Mouse (Mus musculus) v-Abl transformed pro-B cells (cell line): ENCODE data around the gene Lilr4b.
"Not testable (repeated sequence)": the region's sequence is repeated elsewhere in the genome, so short reads cannot be mapped to it uniquely, and the experiment has no call there.

Experiments
- in situ Hi-C, 2 experiments: fragments of 400-800 bp; cut with MboI; formaldehyde crosslinking; loops; one replicate each; pipeline ENCODE4 v1.15.1; 2025; ENCODE audit not compliant: unreplicated experiment in 2 of 2

Gene Lilr4b

DNA sequence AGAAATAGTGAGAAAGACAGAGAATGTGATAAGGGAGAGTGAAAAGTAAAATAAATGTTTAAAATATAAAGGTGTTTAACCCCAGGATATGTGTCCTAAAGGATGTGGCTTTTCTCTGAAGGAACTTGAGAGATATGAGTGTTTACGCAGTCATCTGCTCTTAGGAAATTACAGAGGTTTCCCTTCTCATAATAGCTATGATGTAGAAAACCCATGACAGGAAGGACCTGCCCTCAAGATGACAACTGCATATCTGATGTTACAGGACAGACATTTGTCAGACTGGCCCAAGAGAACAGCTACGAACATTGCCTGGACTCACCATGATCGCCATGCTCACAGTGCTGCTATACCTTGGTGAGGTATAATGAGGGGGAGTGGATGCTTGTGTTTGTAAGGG, at the start of gene Lilr4b, which contains the start of gene Gm49339:
Gene Lilr4b (plus strand): TSS at position 236 of the 400 bp plus-strand sequence.
Gene Gm49339 (plus strand): TSS at position 216 of the 400 bp plus-strand sequence.
- in situ Hi-C loops, result not testable (repeated sequence)

DNA sequence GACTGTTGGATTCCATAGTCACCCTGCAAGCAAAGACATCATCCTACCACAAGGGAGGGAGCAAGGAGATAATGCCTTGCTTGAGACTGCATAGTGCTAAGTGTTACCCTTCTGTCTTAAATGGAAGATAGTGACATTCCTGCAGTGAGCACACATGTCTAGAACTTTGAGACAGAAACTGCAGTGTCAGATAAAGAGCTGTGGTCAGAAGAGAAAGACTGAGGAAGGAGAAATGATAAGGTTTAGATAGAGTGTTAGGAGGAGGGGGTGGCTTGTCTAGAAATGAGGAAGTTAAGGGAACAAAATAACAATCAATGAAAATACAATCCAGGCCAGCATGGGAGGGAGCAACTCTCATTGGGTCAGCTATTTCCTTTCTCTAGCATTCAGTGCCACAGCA, 47.5 kb upstream of the Lilr4b start:
- in situ Hi-C loops, result no loop called here

DNA sequence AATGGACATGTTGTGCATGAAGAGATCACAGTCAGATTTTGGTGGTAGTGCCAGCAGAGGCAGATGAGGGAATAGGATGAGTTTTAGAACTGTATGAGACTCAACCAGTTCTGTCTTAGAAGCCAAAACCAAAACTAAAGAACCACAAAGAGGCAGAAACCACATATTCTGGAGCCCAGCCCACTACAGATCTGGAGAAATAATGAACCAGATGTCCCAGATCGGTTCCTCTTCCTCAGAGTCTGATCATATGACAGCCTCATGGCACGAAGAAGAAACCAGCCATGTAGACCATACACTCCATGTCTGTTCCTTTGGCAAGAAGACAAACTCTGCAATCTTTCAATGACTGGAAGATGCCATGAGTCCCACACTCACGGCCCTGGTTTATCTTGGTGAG, 44.7 kb upstream of the Lilr4b start:
- in situ Hi-C loops, result no loop called here

DNA sequence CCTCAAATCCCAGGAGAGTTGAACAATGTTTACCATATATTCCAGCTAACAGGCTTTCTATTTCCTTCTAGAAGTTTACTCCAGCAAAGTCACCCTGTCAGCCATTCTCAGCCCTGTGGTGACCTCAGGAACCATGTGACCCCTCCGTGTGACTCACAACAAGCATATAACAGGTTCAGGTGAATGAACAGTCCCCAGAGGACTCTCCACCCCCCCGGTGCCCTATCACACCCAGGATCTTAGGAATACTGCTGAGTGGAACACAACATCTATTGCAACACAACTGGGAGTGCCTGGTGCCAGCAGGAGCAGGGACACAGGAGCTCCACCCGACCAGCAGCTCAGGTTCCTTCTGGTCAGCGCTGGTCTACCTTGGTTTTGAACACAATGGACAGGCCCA, 28.8 kb upstream of the Lilr4b start:
- in situ Hi-C loops, result no loop called here

DNA sequence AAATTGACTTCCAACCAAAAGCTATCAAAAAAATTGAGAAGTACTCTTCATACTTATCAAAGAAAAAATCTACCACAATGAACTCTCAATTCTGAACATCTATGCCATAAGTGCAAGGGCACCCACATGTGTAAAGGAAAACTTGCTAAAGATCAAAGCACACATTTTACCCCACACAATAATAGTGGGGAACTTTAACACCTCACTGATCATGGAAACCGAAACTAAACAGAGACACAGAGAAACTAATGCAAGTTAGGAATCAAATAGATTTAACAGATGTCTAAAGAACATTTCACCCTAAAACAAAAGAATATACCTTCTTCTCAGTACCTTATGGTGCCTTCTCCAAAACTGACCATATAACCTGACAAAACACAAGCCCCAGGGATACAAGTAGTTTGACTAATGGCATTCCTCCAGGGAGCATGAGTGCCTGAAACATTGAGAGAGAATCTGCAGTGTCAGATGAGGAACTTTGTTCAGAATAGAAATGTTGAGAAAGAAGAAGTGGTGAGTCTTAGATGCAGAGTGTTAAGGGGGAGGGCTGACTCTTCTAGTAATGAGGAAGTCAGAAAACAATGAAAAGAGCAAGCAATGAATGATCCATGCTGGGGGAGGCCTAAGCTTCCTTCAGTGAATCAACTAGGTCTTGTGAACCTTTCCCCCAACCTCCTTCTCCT, 26.7 kb upstream of the Lilr4b start:
- in situ Hi-C loops, result no loop called here

DNA sequence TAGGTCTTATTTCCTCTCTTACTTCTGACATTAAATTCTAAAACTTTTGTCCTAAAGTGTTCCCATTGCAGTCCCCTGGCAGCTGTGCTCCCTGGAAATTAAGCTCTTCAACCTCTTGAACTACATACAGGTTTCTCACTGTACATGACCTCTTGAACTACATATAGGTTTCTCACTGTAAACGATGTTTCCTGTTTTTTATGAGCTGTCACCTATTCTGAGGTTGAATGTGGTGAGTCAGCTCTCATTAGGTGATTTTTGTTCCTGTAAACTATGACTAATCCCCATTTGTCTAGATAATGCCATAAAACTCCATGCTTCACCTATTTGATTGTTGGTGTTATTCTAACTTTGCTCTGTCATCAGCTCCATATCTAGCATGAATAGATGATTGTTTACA, 26.1 kb upstream of the Lilr4b start:
- in situ Hi-C loops, result no loop called here

DNA sequence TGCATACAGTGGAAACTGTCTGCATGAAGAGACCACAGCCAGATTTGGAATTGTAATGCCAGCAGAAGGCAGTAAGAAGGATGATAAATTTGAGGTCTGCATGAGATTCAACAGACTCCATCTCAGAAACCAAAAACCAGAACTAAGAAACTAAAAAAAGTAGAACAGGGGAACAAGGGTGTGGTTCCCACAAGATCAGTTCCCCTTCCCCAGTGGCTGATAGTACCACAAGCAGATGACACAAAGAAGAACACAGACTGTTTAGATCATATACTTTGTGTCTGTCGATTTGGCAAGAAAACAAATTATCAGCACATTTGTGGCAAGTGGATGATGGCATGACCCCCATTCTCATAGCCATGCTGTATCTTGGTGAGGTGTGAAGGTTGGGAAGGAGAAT, 24.7 kb upstream of the Lilr4b start:
- in situ Hi-C loops, result no loop called here

DNA sequence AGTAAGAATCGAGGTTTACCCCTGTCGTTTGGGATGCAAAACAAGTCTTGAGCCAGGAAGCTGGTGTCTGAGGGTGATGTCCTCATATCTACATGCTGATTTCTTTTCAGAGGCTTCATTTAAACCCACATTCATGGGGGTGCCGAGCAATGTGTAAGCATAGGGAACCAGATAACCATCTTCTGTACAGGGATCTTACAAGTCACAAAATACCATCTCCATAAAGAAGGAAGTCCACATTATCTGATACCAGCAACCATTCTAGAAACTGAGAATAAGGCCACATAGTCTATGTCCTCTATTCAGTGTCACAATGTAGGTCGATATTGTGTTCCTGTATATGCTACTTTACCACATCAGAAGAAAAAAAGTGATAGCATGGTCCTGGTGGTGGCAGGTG, 24.1 kb upstream of the Lilr4b start:
- in situ Hi-C loops, result no loop called here

DNA sequence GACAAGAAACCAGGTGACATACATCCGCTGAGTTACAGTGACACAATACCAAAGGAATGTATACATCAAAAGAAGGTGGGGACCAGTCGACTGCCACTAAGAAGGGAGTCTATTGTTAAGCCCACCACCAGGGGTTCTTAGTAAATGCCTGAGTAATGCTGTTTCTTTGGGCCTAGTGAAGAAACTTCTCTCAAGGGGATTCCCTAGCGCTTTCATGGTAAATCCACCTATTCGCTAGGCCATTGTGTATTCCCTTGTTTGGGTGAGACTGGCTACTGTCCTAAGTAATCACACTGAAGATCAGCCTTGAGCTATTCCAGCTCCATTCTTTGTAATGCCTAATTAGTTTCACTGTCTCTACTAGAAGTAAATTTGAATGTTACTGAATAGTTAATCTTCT, 16.6 kb upstream of the Lilr4b start:
- in situ Hi-C loops, result not testable (repeated sequence)

DNA sequence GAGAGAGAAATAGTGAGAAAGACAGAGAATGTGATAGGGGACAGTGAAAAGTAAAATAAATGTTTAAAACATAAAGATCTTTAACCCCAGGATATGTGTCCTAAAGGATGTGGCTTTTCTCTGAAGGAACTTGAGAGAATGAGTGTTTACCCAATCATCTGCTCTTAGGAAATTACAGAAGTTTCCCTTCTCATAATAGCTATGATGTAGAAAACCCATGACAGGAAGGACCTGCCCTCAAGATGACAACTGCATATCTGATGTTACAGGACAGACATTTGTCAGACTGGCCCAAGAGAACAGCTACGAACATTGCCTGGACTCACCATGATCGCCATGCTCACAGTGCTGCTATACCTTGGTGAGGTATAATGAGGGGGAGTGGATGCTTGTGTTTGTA, 10.3 kb downstream of the Lilr4b start, which contains the start of gene Lilrb4a:
Gene Lilrb4a (plus strand): TSS at position 266 of the 400 bp plus-strand sequence.
- in situ Hi-C loops, result not testable (repeated sequence)

DNA sequence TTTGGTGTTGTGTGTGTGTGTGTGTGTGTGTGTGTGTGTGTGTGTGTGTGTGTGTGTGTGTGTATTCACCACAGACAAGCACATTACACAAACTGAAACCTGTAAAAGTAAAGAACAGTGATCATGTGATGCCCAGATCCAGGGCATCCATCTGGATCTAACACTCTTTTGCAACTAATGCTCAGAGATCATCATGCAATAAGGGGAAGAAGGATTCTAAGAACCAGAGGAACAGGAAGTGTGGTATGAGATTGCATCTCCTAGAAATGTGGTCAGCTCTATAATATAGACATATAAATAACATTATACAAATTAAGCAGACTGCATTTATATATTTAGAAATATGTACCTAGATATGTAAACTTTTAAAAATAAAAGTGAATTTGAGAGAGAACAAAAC, 39.6 kb downstream of the Lilr4b start:
- in situ Hi-C loops, result no loop called here

DNA sequence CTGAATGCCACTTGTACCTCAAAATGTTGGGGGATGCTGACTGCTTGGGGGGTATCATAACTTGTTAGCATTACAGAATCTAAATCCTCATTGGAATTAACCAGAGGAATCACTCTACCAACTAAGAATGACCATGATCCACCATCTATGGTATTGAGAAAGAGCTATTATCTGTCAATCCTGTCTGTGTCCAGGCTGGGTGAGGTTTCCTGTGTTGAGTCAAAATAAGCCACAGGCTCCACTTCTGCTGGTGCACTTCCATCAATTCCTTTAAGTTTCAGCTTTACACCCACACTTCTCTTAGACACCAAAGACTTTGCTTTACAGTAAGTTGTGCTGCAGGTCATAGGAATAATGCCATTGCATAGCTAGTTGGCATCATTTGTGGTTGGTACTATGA, 41.0 kb downstream of the Lilr4b start:
- in situ Hi-C loops, result no loop called here

DNA sequence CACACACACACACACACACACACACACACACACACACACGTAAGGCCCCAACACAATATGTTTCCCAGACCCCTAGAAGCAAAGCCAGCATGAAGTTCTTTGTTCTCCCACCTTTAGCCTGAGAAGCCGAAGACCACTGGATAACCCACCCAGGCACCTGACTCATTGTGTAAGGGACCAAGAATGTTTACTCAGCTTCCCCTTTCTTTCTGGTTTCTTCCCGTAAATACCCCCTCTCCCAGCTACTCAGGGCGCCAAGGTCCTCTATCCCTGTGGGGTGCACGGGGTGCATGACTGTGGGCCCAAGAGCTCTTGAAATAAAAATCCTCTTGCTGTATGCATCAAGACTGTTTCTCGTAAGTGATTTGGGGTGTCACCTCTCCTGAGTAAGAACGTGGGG, 45.7 kb downstream of the Lilr4b start:
- in situ Hi-C loops, result no loop called here

DNA sequence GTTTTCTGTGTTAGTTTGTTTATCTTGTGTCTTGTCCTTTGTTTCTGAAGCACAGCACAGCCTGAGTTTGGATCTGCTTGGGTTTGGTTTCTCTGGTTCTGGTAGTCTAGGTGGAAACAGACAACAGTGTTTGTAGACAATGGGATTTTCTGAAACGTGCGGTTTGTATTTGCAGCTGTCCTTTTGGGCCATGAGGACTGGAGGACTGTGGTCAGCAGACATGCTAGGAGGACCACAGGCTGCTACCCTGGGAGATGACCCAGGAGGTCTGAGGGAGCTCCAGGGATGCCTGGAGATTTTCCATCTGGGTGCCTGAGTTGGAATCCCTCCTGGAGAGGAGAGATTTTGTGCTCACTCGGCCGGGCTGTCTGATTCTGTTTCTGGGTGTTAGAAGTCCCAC, 46.2 kb downstream of the Lilr4b start:
- in situ Hi-C loops, result no loop called here

DNA sequence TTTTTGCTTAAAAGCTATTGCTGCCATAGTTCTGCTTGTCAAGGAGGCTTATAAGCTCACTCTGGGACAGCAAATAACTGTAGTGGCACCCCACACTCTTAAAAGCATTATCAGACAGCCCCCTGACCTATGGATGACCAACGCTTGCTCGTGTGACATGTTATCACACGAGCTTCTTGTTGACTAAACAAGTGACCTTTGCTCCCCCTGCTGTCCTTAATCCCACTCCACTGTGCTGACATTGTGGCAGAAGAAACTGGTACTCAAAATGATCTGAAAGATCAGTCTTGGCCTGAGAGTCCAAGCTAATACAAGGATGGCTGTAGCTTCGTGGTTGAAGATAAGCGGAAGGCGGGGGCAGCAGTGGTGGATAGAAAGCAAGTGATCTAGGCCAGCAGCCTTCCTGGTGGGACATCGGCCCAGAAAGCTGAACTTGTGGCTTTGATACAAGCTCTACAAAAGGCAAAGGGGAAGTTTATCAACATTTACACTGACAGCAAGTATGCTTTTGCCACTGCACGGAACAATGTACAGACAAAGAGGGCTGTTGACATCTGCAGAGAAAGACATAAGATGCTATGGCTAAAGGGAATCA, 48.5 kb downstream of the Lilr4b start:
- in situ Hi-C loops, result no loop called here

DNA sequence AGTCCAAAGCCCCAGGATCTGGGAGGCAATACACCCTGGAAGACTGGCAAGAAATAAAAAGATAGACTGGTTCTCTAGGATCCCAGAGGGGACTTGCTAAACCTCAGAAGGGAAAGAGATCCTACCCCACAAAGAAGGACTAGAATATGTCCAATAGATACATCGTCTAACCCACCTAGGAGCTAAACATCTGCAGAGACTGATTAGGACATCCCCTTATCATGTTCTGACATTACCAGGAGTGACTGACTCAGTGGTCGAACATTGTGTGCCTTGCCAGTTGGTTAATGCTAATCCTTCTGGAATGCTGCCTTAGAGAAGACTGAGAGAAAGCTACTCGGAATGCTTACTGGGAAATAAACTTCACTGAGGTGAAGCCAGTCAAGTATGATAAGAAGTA, 49.1 kb downstream of the Lilr4b start:
- in situ Hi-C loops, result no loop called here

DNA sequence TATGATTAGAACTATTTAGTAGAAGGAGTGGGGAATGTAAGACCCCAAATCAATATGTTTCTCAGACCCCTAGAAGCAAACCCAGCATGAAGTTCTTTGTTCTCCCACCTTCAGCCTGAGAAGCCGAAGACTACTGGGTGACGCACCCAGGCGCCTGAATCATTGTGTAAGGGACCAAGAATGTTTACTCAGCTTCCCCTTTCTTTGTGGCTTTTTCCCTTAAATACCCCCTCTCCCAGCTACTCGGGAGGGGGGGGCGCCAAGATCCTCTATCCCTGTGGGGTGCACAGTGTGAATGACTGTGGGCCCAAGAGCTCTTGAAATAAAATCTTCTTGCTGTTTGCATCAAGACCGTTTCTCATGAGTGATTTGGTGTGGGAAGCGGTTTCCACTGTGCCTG, 50.4 kb downstream of the Lilr4b start:
- in situ Hi-C loops, result no loop called here
